Mouse (Mus musculus) layer of hippocampus, postnatal 14 days (tissue): Measurements from ENCODE around the gene Leap2. TPM values are rescaled to one million over a fixed set of nuclear protein-coding genes. Genes with fewer than 3 reads are reported as not detected.

Experiments
- DNase-seq, 2 experiments: peaks; one replicate each; pipeline ENCODE4 v3.0.0; 2021 to 2022; ENCODE audit warnings: low spot score in 2 of 2, mixed read lengths in 1 of 2
- long read RNA-seq, 2 experiments: library from polyadenylated mRNA; stranded (forward); transcript quantifications; one replicate each; pipeline ENCODE4 v2.0.0; 2021
- total RNA-seq, 2 experiments: library from RNA; stranded (reverse); gene quantifications; 2 replicates each; pipeline ENCODE4 v1.2.3; 2021

Leap2 gene
- total RNA-seq: not detected
- long read RNA-seq, experiment 1: 0 reads
- long read RNA-seq, experiment 2: 0 reads

DNA sequence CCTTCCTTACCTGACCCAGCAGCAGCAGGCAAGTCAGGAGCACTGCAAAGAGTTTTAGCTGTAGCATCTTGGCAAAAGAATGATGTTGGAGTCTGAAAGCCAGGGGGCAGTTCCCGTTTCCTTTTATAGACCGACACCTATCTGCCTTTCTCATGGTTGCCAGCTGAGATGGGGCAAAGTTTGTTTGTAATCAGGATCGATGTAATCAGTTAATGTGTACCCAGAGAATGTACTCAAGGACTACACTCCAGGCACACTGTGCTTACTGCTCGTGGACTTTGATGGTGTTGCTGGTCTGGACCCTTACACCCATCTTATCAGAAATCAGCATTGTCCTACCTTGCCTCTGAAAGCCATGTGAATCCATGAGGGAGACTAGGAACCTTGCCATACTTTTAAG is at the start of gene Leap2:
Leap2 (minus strand) TSS at position 135 of the 400 bp plus-strand sequence.
- DNase-seq: no peak

DNA sequence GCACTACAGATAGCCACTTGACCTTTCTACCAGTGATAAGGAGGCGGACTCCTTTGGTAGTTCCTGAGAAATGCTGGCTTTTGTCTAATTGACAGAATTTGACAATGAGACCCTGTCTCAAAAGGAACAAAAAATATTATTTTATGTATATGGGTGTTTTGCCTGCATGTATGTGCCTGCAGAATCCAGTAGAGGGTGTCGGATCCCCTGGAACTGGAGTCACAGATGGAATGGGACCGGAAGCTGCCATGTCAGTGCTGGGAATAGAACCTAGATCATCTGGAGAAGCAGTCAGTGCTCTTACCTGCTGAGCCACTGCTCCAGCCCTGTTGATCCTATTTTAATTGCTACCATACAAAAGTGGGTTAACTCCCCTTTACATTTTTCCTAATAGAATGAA is 49.7 kb upstream of the Leap2 start:
- no peak for DNase-seq

DNA sequence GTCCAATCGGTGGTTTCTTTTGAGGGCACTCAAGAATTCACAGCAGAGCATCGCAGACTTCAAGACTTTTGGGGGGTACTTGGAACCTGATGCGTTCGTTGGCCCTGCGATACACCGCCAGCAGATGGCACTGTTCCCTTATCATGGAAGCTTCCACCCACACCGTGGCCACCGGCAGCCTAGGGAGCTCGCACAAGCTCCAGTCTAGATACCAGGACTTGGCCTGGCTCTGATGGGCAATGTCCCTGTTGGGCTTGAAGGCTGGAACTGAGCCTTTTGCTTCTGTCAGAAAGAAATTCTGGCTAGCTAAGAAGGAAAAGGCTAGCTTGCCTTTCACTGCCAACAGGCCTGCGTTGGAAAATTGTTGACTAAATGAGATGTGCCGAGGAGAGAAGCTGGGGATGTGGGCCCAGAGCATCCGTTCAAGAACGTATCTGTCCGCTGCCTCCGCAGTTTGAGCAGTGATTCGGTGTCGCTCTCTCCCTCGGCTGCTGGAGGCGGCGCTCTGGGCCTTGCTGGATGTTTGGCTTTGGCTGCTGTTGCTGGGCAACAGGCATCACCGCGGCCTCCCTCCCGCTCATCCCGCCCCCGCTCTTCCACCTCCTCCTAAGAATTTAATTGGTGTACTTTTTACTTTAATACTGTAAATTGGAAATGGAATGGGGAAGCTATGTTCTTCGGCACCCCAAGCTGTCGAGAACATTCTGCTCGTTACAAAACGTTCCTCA is 47.2 kb upstream of the Leap2 start, which contains the start of gene Gm9837:
Gm9837 (minus strand) TSS at position 512 of the 728 bp plus-strand sequence.
- peak; percentile 95 to 96 for DNase-seq

DNA sequence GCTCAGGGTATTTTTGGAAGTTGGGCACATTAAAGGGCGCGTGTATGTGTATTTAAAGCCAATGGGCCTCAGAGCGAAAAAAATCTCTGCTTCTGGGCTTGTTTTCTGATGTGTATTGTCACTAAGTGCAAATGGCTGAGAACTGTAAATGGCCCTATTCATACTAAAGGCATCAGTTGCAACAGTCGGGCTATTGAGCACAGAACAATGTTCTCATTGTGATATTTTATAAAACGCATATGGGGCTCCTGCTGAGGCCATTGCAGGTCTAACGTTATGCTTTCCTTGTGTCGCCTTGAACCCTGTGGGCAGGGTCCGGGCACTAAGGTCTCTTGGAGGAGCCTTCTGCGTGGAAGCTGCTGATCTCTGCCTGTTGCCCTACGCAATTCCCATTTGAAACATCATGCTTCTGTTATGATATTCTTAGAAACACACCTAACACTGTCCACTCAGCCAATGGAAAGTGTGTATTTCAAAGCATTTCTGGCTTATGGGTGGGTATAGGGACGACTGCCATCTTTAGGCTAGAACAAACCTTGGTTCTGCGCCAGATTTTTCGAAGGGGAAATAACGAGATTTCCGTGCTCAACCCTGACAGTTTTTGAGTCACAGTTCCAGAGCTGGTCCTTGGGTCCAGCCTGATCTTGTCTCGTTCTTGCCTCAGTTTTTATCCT is 46.5 kb upstream of the Leap2 start:
- no peak for DNase-seq

DNA sequence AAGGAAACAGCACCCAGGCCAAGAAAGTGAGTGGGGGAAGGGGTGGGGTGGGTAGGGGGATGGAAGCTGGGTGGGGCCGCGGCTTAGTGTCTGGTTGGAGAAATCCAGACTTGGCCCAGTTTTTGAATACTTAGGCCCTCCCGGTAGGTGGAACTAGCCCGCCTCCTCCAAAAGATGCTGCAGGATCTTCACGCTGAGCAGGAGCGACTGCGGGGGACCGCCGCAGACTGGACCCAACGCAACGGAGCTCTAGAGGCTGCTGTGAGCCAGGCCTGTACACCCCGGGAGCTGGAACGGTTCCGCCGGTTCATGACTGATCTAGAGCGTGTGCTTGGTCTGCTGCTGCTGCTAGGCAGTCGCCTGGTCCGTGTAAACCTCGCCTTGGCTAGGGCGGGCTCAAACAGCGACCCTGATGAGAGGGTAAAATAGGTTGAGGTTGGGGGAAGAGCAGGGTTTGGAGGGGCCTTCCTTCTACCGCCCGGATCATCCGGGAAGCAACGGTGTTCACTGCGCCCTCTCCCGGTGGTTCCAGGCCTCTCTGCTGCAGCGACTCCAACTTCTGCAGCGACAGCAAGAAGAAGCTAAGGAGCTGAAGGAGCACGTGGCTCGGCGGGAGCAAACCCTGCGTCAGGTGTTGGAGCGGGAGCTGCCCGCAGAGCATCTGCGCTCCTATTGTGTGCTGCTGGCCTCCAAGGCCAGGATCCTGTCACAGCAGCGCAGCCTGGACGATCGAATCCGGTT is 43.4 kb upstream of the Leap2 start:
- peak; percentile 79 to 82 for DNase-seq

DNA sequence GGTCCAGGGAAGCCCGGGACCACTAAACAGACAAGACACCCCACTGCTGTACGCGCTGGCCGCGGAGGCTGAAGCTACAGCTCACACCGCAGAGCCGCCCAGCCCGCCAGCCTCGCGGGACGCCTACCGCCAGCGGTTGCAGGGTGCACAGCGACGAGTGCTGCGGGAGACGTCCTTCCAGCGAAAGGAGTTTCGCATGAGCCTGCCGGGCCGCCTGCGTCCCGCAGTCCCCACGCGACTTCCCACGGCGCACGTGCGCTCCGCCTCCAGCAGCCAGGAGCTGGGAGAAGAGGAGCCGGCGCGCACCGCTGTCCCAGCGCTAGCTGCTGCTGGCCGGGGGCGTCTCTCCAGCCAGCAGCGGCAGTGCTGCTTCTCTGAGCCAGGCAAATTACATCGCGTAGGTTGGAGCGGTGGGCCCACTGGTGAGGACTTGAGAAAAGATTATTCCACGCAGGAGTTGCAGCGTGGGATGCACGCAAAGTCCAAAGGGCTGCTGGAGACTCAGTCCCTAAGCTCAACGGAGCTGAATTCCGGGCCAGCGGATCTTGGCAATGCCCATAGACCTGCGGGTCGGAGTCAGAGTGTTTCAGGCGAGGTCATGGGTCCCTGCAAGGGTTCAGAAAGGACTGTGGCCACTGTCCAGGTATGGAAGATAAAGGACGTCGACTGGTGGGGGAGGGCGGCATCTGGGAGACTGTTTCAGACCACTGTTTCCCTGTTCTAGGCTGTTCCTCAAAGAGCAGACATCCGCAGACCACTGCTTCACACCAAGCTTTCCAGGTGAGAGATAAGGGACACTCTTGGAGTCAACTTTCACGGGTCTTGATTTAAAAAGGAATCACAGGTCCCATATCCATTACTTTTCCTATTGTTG is 40.8 kb upstream of the Leap2 start:
- DNase-seq: no peak

DNA sequence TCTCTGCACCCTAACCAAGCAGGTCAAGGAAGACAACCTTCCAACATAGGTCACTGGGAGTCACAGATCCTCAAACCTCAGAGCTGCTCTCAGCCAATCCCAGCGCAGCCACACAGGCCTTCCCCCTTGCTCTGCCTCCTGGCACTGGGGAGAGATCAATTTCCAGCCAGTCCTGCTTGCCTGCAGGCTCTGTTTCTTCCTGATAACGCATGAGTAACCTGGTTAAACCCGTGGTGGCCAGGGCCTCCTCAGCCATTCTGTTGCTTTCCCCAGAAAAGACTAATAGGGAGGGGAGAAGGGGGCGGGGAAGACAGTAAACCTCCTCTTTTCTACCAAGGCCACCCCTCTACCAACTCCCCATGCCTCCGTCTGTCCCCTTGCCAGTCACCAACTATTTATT is 38.8 kb upstream of the Leap2 start:
- DNase-seq: no peak

DNA sequence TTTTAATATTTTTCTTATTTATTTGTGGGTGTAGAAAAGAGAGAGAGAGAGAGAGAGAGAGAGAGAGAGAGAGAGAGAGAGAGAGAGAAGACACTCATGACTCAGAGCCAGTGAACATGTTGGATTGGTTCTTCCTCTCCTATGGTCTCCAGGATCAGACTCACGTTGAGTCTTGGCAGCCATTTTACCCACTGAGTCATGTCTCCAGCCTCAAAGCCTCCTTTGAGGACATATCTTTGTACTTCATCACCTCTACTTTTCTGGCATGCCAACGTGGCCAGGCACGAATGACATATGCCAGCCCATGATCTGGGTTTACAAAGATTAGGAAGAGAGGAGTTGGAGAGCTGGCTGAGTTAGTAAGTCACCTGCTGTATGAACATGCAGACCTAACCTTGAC is 37.2 kb upstream of the Leap2 start:
- DNase-seq: no peak

DNA sequence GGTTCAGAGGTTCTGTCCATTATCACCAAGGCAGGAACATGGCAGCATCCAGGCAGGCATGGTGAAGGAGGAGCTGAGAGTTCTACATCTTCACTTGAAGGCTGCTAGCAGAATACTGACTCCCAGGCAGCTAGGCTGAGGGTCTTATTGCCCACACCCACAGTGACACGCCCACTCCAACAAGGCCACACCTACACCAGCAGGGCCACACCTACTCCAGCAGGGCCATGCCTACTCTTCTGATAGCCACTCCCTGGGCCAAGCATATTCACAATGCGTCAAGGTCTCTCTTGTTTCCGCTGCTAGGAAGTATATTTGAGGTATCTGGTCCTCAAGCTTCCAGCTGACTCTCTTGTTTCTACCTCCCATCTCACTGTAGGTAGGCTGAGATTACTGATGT is 36.0 kb upstream of the Leap2 start:
- no peak for DNase-seq

DNA sequence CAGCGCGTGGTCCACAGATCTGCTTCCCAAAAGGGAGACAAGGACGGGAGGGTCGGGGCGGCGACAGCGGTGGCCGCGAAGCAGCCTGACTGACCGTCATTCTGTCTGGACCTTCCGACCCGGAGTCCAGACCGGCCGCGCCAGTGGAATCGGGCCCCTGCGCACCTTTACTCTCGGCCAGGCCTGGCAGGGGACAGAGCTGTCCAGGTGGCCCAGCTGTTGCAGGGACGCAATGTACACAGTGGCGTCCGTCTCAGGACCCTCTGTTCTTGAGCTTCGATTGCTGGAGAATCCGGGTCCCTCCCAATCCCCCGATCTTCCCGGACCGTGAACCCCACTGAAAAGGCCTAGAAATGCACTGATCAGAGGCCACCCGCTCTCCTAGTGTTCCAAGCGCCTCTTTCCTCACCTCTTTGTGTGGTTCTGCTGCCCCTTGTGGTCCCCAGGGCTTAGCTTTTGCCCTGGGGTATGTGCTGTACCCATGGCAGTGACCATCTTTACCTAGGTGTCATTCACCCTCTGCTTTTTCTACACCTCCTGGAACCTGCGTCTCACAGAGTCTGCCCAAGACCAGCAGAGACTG is 34.5 kb upstream of the Leap2 start:
- DNase-seq: no peak

DNA sequence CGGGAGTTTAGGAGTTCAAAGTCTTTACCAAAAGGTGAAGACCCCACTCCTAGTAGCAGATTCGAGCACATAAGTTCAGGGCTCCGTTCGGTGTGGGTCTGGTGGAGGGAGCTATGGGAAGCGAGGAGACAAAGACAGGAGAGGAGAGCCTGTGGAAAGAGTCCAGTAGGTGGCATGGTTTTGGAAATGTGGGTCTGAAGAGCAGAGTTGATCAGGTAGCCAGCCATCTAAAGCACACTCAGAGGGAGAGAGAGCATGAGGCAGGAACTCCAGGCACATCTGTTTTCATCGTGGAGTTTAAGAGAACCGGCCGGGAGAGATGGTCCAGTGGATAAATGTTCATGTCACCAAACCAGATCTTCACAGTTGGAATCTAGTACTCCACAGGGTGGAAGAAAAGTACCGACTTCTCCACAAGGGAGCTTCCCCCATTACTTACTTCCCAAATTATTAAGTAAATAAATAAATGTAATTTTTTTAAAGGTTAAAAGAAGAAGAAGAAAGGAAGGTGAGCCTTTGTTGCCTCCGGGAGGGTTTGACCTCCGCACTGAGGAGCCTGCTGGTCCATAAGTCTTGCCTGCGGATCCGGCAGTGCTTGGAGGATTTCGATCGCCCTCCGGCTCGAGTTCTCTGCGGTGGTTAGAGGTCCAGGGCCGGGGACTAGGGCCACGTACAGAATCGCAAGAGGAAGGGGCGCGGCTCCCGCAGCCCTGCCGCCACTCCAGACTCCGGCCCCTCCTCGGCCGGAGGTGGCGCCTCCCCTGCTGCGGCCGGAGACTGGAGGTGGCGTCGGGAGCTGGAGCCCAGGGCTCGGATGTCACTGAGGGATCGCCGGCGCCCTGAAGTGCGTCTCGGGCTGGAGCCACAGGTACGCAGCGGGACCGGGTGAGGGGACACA is 33.8 kb upstream of the Leap2 start, which contains the start of the genes Gm10447 and Shroom1:
Gm10447 (minus strand) TSS at position 637 of the 898 bp plus-strand sequence.
Shroom1 (plus strand) TSS at position 732 of the 898 bp plus-strand sequence.
- DNase-seq: no peak

DNA sequence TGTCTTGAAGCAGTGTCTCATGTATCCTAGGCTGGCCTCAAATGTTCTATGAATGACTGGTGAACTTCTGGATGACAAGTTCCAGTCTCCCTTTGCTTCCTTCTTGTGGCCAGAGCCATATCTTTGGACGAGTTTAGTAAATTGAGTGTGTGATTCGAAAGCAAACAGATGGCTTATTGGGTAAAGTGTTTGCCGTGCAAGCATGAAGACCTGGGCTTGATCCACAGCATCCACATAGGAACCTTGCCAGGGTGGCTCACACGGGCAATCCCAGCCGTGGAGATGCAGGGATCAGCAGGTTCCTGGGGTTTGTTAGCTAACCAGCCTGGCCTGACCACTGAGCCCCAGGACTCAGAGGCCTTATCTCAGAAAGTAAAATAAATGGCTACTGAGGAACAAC is 30.1 kb upstream of the Leap2 start:
- DNase-seq: no peak

DNA sequence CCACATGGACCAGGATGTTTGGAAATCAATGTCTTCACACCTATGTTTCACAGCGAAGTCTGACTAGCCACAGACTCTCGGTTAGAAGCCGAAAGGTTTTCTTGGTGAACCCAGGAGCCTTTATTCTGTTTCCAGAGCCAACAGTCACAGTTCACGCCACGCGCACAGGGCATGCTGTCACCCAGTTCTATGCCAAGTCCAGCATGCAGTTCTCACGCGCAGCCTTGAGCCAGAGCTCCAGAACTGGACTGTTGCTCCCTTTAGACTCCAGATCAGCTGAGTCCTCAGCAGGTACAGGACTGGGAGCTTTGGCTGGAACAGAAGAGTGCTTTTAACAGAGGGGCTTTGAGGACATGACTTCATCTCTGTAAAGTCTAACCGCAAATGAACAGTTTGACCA is 29.4 kb upstream of the Leap2 start:
- DNase-seq: no peak

DNA sequence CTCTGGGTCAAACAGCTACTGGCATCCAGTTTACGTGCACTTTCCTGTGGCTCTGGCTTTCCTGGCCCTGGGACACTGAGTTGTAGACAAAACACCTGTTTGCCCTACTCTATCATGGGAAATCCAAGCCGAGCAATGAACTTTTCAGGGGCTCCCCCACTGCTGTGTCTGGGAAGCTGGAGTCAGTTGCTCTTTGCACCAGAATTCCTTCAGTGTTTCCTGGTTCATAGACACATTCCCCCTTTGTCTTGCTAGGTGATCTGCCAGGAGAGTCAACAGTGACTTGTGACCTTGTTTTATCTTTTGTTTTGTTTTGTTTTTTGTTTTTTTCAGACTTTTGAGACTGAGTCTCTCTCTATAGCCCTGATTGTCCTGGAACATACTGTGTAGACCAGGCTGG is 28.4 kb upstream of the Leap2 start:
- DNase-seq: no peak

DNA sequence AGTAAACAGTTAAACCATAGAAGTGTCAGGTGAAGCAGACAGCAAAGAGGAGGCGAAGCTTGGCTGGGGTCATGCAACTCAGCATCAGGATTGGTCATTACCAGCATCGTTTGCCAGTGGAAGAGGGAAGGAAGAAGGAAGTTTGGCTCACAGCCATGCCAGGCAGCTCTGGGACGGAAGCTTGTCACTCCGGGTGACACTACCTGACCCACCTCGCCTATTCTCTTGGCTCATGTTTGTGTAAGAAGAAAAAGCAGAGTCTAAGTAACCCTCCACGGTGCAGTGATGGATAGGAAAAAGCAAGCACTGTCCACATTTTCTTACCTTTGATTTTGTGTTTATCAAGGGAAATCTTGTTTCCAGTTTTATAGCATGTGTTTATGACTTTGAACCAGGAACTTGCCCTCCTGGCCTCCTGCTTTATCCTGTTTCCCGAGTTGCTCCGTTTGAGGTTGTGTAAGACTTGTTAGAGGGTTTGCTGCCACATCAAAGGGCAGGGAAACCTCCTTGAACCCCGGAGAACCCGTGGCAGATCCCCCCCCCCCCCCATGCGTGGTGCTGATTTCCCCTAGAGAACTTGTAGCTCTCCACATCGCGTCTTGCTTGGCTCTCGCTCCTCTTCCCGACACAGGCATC is 27.2 kb upstream of the Leap2 start:
- no peak for DNase-seq

DNA sequence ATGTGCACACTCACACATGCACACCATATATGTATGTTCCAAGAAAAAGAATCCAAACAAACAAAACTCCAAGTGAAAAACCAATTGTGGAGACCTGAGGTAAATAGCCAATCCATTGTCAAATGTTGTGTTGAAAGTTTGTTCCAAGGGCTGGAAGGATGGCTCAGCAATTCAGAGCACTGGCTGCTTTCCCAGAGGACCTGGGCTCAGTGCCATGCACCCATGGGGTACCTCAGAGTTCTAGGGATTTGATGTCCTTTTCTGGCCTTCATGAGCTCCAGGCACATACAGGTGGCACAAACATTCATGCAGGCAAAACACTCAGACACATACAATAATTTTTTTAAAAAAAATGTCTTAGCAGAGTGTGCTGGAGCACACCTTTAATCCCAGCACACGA is 25.6 kb upstream of the Leap2 start:
- DNase-seq: no peak

DNA sequence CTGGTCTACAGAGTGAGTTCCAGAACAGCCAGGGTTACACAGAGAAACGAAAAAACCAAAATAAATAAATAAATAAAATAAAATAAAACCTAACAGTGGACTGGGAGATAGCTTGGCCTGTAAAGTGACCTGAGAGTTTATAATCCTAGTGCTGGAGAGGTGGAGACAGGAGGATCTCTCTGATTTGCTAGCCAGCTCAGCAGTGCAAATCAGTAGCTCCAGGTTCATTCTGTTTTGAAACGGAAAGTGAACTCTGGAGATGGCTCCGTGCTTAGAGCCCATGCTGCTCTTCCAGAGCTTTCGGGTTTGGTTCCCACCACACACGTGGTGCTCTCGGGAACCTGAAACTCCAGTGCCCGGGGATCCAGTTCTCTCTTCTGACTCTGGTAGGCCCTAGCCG is 25.0 kb upstream of the Leap2 start:
- DNase-seq: no peak

DNA sequence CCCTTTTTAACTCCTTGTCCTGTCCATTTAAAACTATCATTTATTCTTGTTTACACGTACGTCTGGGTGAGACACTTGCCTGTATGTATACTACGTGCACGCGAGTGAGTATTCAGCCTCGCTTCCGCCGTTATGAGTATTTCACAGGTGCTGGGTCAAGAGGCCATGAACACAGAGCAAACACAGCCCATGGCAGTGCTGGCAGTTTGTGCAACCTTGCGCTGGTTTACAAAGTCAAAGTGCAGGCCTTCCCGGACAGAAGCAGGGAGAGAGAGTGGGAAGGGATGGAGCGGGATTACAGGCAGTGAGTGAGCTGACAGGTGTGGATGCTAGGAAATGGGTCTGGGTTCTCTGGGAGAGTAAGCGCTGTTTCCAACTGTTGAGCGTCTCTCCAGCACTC is 23.2 kb upstream of the Leap2 start:
- DNase-seq: no peak

DNA sequence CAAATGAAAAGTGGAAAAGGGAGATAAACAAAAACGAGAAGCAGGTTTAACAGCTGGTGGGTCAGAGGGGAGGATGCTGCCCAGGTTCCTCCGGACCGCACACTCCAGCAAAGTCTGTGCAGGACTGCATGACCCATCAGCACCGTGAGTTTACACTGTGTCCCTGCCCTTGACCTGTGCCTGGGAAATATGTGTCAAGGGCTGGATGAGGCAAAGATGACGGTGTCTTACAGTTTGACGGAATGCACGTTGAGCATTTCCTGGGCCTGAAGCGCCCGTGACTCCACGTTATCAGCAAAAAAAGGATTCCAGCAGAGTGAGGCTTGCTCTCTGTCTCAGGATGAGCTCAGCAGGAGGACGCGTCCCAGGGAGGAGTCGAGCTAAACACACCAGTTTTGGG is 22.6 kb upstream of the Leap2 start:
- no peak for DNase-seq
